Mouse (Mus musculus): ENCODE results near the gene Rab21. TPM values are rescaled to one million over a fixed set of nuclear protein-coding genes. Genes with fewer than 3 reads are reported as not detected.

Rab21 gene
- polyA plus RNA-seq, 1 experiment from 2014 or later: 4.3 TPM

DNA sequence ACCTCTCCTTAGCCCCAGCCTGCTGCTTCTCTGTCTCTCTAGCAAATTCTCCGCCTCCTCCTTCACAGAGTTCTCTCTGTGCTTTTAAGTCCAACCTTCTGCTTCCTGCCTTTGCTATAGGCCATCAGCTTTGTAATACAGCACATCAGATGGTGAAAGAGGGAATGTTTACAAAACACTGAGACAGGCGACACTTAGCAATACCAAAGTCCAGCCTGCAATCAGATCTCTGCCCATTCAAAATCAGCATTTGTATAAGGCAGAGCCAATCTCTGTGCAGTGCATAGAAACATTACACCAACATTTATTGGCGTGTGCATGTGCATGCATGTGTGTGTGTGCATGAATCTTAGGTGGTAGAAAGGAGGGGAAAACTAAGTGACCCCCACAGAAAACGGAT is 77.5 kb downstream of the Rab21 start:
- Histone ChIP-seq H3K4me2 (no peak overlapping the region), H3K4me1 (0 out of 2 replicates have a peak, but pooled peaks cover 4% of the 10 kb centered on the region), H3K36me3 (peaks cover 45% of the 10 kb centered on the region), H3K27ac (no peak overlapping the region), H3K27me3 (no peaks in the 10 kb centered on the region), H3K9ac (no peak overlapping the region), H3K9me3 (no peaks in the 10 kb centered on the region), H3K4me3 (no peak overlapping the region)
- 87% methylated on average over 4 of the region's 4 CpGs for WGBS
- ATAC-seq (ENCODE audit: insufficient number of reproducible peaks, insufficient read depth, low FRiP score, low TSS enrichment, low read depth): no peak

Other genes with a start within 250 kb of the Rab21 start
- 0.15 and 0.17 TPM in 2 replicates for gene Tph2, start 130.6 kb downstream of the Rab21 start, polyA plus RNA-seq (2015; fragmentation: Nextera tagmentation; extraction: Ambion mirVana)
- gene Tbc1d15, start 64.1 kb downstream of the Rab21 start, polyA plus RNA-seq (2015; fragmentation: Nextera tagmentation; extraction: Ambion mirVana): 49.0 and 57.0 TPM in 2 replicates
- gene Tmem19, start 46.9 kb upstream of the Rab21 start, polyA plus RNA-seq (2015; fragmentation: Nextera tagmentation; extraction: Ambion mirVana): 25.6 and 27.3 TPM in 2 replicates
- 31.3 and 35.1 TPM in 2 replicates for gene Thap2, start 68.8 kb upstream of the Rab21 start, polyA plus RNA-seq (2015; fragmentation: Nextera tagmentation; extraction: Ambion mirVana)
- gene Zfc3h1, start 69.4 kb upstream of the Rab21 start, polyA plus RNA-seq (2015; fragmentation: Nextera tagmentation; extraction: Ambion mirVana): 23.3 and 23.8 TPM in 2 replicates